Mouse (Mus musculus) C2C12 (cell line): ENCODE results near the gene Qrich2. TPM values are rescaled to one million over a fixed set of nuclear protein-coding genes. Genes with fewer than 3 reads are reported as not detected.
A peak's percentile ranks its signal among the peaks of the same experiment; 100 is the strongest.

ENCODE experiments used
- H3K27me3 ChIP-seq: one replicate; pipeline ENCODE4 v1.6.1; 2011; ENCODE audit not compliant: control insufficient read depth, insufficient read depth, insufficient read length
- H3K36me3 ChIP-seq: one replicate; pipeline ENCODE4 v1.6.1; 2011; ENCODE audit not compliant: control insufficient read depth, insufficient read depth
- H3K4me3 ChIP-seq: one replicate; pipeline ENCODE4 v1.5.1; 2011; ENCODE audit warnings: mild to moderate bottlenecking, control low read depth; ENCODE audit not compliant: poor library complexity, insufficient read depth, severe bottlenecking
- H3K79me2 ChIP-seq: one replicate; pipeline ENCODE4 v1.6.1; 2011; ENCODE audit not compliant: control insufficient read depth, insufficient read depth
- H3K79me3 ChIP-seq: one replicate; pipeline ENCODE4 v1.6.1; 2011; ENCODE audit warnings: low read depth, control low read depth
- H3ac ChIP-seq: one replicate; pipeline ENCODE3; 2011; ENCODE audit warnings: low read depth; ENCODE audit not compliant: control insufficient read depth, insufficient read length
- CEBPB ChIP-seq: IDR thresholded peaks from one replicate; pipeline ENCODE4 v1.6.1; 2011; ENCODE audit warnings: low read depth, mild to moderate bottlenecking, control low read depth, moderate library complexity
- CTCF ChIP-seq: IDR thresholded peaks from one replicate; pipeline ENCODE4 v1.5.1; 2011; ENCODE audit not compliant: control insufficient read depth, insufficient read depth, insufficient read length
- FOSL1 ChIP-seq: IDR thresholded peaks from one replicate; pipeline ENCODE4 v1.8.0; 2011; ENCODE audit warnings: mild to moderate bottlenecking, low read length; ENCODE audit not compliant: poor library complexity, insufficient read depth, severe bottlenecking
- MAX ChIP-seq: IDR thresholded peaks from one replicate; pipeline ENCODE4 v1.6.1; 2011; ENCODE audit warnings: mild to moderate bottlenecking, control low read depth
- MYOD1 ChIP-seq: IDR thresholded peaks from one replicate; pipeline ENCODE4 v1.6.1; 2011; ENCODE audit warnings: low read depth; ENCODE audit not compliant: control insufficient read depth, insufficient read length
- MYOG ChIP-seq: IDR thresholded peaks from one replicate; pipeline ENCODE4 v1.6.1; 2011; ENCODE audit not compliant: control insufficient read depth, insufficient read length; ENCODE audit errors: extremely low read depth
- USF1 ChIP-seq: IDR thresholded peaks from one replicate; pipeline ENCODE4 v1.6.1; 2011; ENCODE audit warnings: low read depth, mild to moderate bottlenecking, control low read depth, moderate library complexity
- polyA plus RNA-seq: library from polyadenylated mRNA; unstranded; fragments of >200 nt; fragmentation: generic; extraction: Trizol; gene quantifications from one replicate; pipeline ENCODE4 v1.2.1, GENCODE M21; 2012; ENCODE audit warnings: missing spikeins

Gene Qrich2
- polyA plus RNA-seq, 1 experiment: 0.04 TPM

GRCm38 (mm10) chr11:116431428-116432077, 34.5 kb downstream of the Qrich2 start:
- no peak overlapping the region for H3K4me3 ChIP-seq
- peaks cover 2% of the 10 kb centered on the region for H3K79me3 ChIP-seq
- H3K36me3 ChIP-seq: peaks cover 5% of the 10 kb centered on the region
- TF ChIP-seq FOSL1: no peak
- TF ChIP-seq MYOG: no peak
- TF ChIP-seq CTCF: no peak
- no peak for TF ChIP-seq USF1
- TF ChIP-seq MYOD1: no peak
- no peak for TF ChIP-seq MAX
- no peak for TF ChIP-seq CEBPB
- H3K79me2 ChIP-seq: peaks cover 18% of the 10 kb centered on the region
- no peak overlapping the region for H3ac ChIP-seq
- H3K27me3 ChIP-seq: no peaks in the 10 kb centered on the region

GRCm38 (mm10) chr11:116430723-116431427, 35.2 kb downstream of the Qrich2 start:
- H3ac ChIP-seq: peak overlapping the region; percentile 12
- H3K27me3 ChIP-seq: no peaks in the 10 kb centered on the region
- peaks cover 2% of the 10 kb centered on the region for H3K79me3 ChIP-seq
- peaks cover 3% of the 10 kb centered on the region for H3K36me3 ChIP-seq
- H3K4me3 ChIP-seq: no peak overlapping the region
- H3K79me2 ChIP-seq: peaks cover 15% of the 10 kb centered on the region
- no peak for TF ChIP-seq CTCF
- no peak for TF ChIP-seq MYOG
- no peak for TF ChIP-seq MAX
- TF ChIP-seq MYOD1: no peak
- TF ChIP-seq USF1: no peak
- TF ChIP-seq FOSL1: no peak
- no peak for TF ChIP-seq CEBPB

- H3K79me3 ChIP-seq: no peaks in the 10 kb centered on the region
- TF ChIP-seq CTCF: no peak
- no peak for TF ChIP-seq MYOG
- TF ChIP-seq MYOD1: no peak
- no peak for TF ChIP-seq CEBPB
These were observed 36.0 kb downstream of the Qrich2 start for GRCm38 (mm10) chr11:116429862-116430613.

GRCm38 (mm10) chr11:116428872-116429859, 36.9 kb downstream of the Qrich2 start:
- H3K79me2 ChIP-seq: no peaks in the 10 kb centered on the region
- no peaks in the 10 kb centered on the region for H3K79me3 ChIP-seq
- H3K27me3 ChIP-seq: no peaks in the 10 kb centered on the region
- no peak overlapping the region for H3K4me3 ChIP-seq
- TF ChIP-seq MYOG (no peak), CEBPB (no peak), FOSL1 (no peak), CTCF (no peak), MYOD1 (no peak), MAX (no peak), USF1 (no peak)
- no peak overlapping the region for H3ac ChIP-seq
- H3K36me3 ChIP-seq: no peaks in the 10 kb centered on the region

More at GRCm38 (mm10) chr11:116429862-116430613, 36.0 kb downstream of the Qrich2 start:
- no peak overlapping the region for H3ac ChIP-seq
- H3K36me3 ChIP-seq: no peaks in the 10 kb centered on the region
- H3K79me2 ChIP-seq: peaks cover 7% of the 10 kb centered on the region
- no peaks in the 10 kb centered on the region for H3K27me3 ChIP-seq
- H3K4me3 ChIP-seq: no peak overlapping the region
